Mouse (Mus musculus): ENCODE measurements around the gene Lrr1. TPM values are rescaled to one million over a fixed set of nuclear protein-coding genes. Genes with fewer than 3 reads are reported as not detected.

Lrr1 gene
- polyA plus RNA-seq, 1 experiment from 2014 or later, result 30.9 TPM

- Histone ChIP-seq H3K4me1 (ENCODE audit: insufficient read depth) (no peaks in the 10 kb centered on the region), H3K4me3 (ENCODE audit: low read depth, low read length) (no peak overlapping the region)
Observed at GRCm38 (mm10) chr12:69130486-69130885, 38.1 kb upstream of the Lrr1 start.

GRCm38 (mm10) chr12:69131267-69131666 is 37.3 kb upstream of the Lrr1 start:
- Histone ChIP-seq H3K4me2 (no peak overlapping the region), H3K4me3 (ENCODE audit: low read depth, low read length) (no peak overlapping the region), H3K27ac (ENCODE audit: low read depth) (no peak overlapping the region), H3K9me3 (ENCODE audit: low read depth, low read length) (no peaks in the 10 kb centered on the region), H3K27me3 (ENCODE audit: insufficient read depth, low read length) (no peaks in the 10 kb centered on the region), H3K9ac (no peak overlapping the region), H3K36me3 (ENCODE audit: insufficient read depth) (no peaks in the 10 kb centered on the region), H3K4me1 (ENCODE audit: insufficient read depth) (no peaks in the 10 kb centered on the region)
- ATAC-seq (ENCODE audit: insufficient read depth), result no peak
- TF ChIP-seq CTCF (IDR thresholded peaks at IDR 0.05; ENCODE audit: low read depth), result no peak
- DNase-seq, result no peak
- WGBS, result 76% methylated on average over 6 of the region's 6 CpGs

More at GRCm38 (mm10) chr12:69130486-69130885, 38.1 kb upstream of the Lrr1 start:
- no peak for TF ChIP-seq CTCF (IDR thresholded peaks at IDR 0.05; ENCODE audit: low read depth)
- Histone ChIP-seq H3K27me3 (ENCODE audit: insufficient read depth, low read length) (no peaks in the 10 kb centered on the region), H3K4me2 (peak overlapping the region; percentile 46), H3K36me3 (ENCODE audit: insufficient read depth) (no peaks in the 10 kb centered on the region), H3K9ac (no peak overlapping the region), H3K27ac (ENCODE audit: low read depth) (no peak overlapping the region), H3K9me3 (ENCODE audit: low read depth, low read length) (no peaks in the 10 kb centered on the region)
- ATAC-seq (ENCODE audit: insufficient read depth), result no peak
- WGBS, result 74% methylated on average over 12 of the region's 12 CpGs
- no peak for DNase-seq

- no peaks in the 10 kb centered on the region for H3K27me3 ChIP-seq (ENCODE audit: insufficient read depth, low read length)
- peak; percentile 73 for TF ChIP-seq CTCF (IDR thresholded peaks at IDR 0.05; ENCODE audit: low read depth)
- no peaks in the 10 kb centered on the region for H3K36me3 ChIP-seq (ENCODE audit: insufficient read depth)
- 10% methylated on average over 10 of the region's 10 CpGs for WGBS
- H3K27ac ChIP-seq (ENCODE audit: low read depth), result no peak overlapping the region
- H3K9me3 ChIP-seq (ENCODE audit: low read depth, low read length), result no peaks in the 10 kb centered on the region
- DNase-seq (peak; percentile 78), ATAC-seq (ENCODE audit: insufficient read depth) (no peak)
- no peak overlapping the region for H3K4me2 ChIP-seq
- H3K4me3 ChIP-seq (ENCODE audit: low read depth, low read length), result no peak overlapping the region
- H3K4me1 ChIP-seq (ENCODE audit: insufficient read depth), result no peaks in the 10 kb centered on the region
- no peak overlapping the region for H3K9ac ChIP-seq
Observed at GRCm38 (mm10) chr12:69131981-69132380, 36.6 kb upstream of the Lrr1 start.

GRCm38 (mm10) chr12:69139201-69139600 is 29.4 kb upstream of the Lrr1 start:
- no peaks in the 10 kb centered on the region for H3K4me1 ChIP-seq (ENCODE audit: insufficient read depth)
- no peaks in the 10 kb centered on the region for H3K27me3 ChIP-seq (ENCODE audit: insufficient read depth, low read length)
- no peak for DNase-seq
- WGBS, result 88% methylated on average over 3 of the region's 3 CpGs
- ATAC-seq (ENCODE audit: insufficient read depth), result no peak
- H3K4me3 ChIP-seq (ENCODE audit: low read depth, low read length), result no peak overlapping the region
- H3K27ac ChIP-seq (ENCODE audit: low read depth), result no peak overlapping the region
- no peak for TF ChIP-seq CTCF (IDR thresholded peaks at IDR 0.05; ENCODE audit: low read depth)
- no peaks in the 10 kb centered on the region for H3K9me3 ChIP-seq (ENCODE audit: low read depth, low read length)
- no peak overlapping the region for H3K4me2 ChIP-seq
- H3K36me3 ChIP-seq (ENCODE audit: insufficient read depth), result no peaks in the 10 kb centered on the region
- no peak overlapping the region for H3K9ac ChIP-seq

- H3K27me3 ChIP-seq (ENCODE audit: insufficient read depth, low read length), result no peaks in the 10 kb centered on the region
- H3K36me3 ChIP-seq (ENCODE audit: insufficient read depth), result no peaks in the 10 kb centered on the region
- H3K9me3 ChIP-seq (ENCODE audit: low read depth, low read length), result no peaks in the 10 kb centered on the region
- DNase-seq, result no peak
- no peak overlapping the region for H3K4me2 ChIP-seq
- H3K4me3 ChIP-seq (ENCODE audit: low read depth, low read length), result no peak overlapping the region
- H3K27ac ChIP-seq (ENCODE audit: low read depth), result no peak overlapping the region
- no peak overlapping the region for H3K9ac ChIP-seq
- 78% methylated on average over 7 of the region's 7 CpGs for WGBS
- no peak for ATAC-seq (ENCODE audit: insufficient read depth)
- no peaks in the 10 kb centered on the region for H3K4me1 ChIP-seq (ENCODE audit: insufficient read depth)
- TF ChIP-seq CTCF (IDR thresholded peaks at IDR 0.05; ENCODE audit: low read depth), result no peak
Observed at GRCm38 (mm10) chr12:69139841-69140240, 28.8 kb upstream of the Lrr1 start.

GRCm38 (mm10) chr12:69143460-69143859 is 25.2 kb upstream of the Lrr1 start:
- Histone ChIP-seq H3K9me3 (ENCODE audit: low read depth, low read length) (no peaks in the 10 kb centered on the region), H3K4me1 (ENCODE audit: insufficient read depth) (no peaks in the 10 kb centered on the region), H3K9ac (no peak overlapping the region), H3K4me3 (ENCODE audit: low read depth, low read length) (no peak overlapping the region), H3K36me3 (ENCODE audit: insufficient read depth) (no peaks in the 10 kb centered on the region), H3K4me2 (no peak overlapping the region), H3K27ac (ENCODE audit: low read depth) (no peak overlapping the region), H3K27me3 (ENCODE audit: insufficient read depth, low read length) (no peaks in the 10 kb centered on the region)
- no peak for TF ChIP-seq CTCF (IDR thresholded peaks at IDR 0.05; ENCODE audit: low read depth)
- WGBS, result 69% methylated on average over 6 of the region's 6 CpGs
- ATAC-seq (ENCODE audit: insufficient read depth), result no peak
- no peak for DNase-seq

- ATAC-seq (ENCODE audit: insufficient read depth) (no peak), DNase-seq (no peak)
- 86% methylated on average over 5 of the region's 5 CpGs for WGBS
- H3K9me3 ChIP-seq (ENCODE audit: low read depth, low read length), result no peaks in the 10 kb centered on the region
- H3K4me1 ChIP-seq (ENCODE audit: insufficient read depth), result no peaks in the 10 kb centered on the region
- no peak overlapping the region for H3K4me2 ChIP-seq
- H3K9ac ChIP-seq, result no peak overlapping the region
- H3K36me3 ChIP-seq (ENCODE audit: insufficient read depth), result no peaks in the 10 kb centered on the region
- no peak for TF ChIP-seq CTCF (IDR thresholded peaks at IDR 0.05; ENCODE audit: low read depth)
- no peaks in the 10 kb centered on the region for H3K27me3 ChIP-seq (ENCODE audit: insufficient read depth, low read length)
- H3K27ac ChIP-seq (ENCODE audit: low read depth), result no peak overlapping the region
- no peak overlapping the region for H3K4me3 ChIP-seq (ENCODE audit: low read depth, low read length)
Observed at GRCm38 (mm10) chr12:69147166-69147735, 21.4 kb upstream of the Lrr1 start.
